Mouse (Mus musculus) ES-Bruce4 (cell line): ENCODE measurements around the gene Sox1.

Source experiments
- CTCF ChIP-seq: IDR thresholded peaks from one replicate; pipeline ENCODE4 v1.8.1; 2011; ENCODE audit warnings: low read depth, low read length
- EP300 ChIP-seq: IDR thresholded peaks from 2 replicates; pipeline ENCODE4 v1.6.1; 2011; ENCODE audit warnings: low read depth, low read length; ENCODE audit not compliant: insufficient read depth
- POLR2A ChIP-seq: IDR thresholded peaks from one replicate; pipeline ENCODE4 v1.8.1; 2011; ENCODE audit warnings: low read length; ENCODE audit not compliant: insufficient read depth

- TF ChIP-seq CTCF (no peak), POLR2A (no peak), EP300 (no peak)
These were observed 2.3 kb downstream of the Sox1 start for GRCm38 (mm10) chr8:12397346-12397925.
